Comparison of ENCODE assay signal across 19 mouse cellular contexts in genomic region chr17:86622862-86623261, GRCm38 (mm10).
DNase-seq lines count a peak whose midpoint lies in the region; ATAC-seq and TF ChIP-seq lines count a peak whose summit lies in the region.
"Had no signal": no experiment of that assay in that cellular context is flagged by ENCODE, and none has a peak within 500 bp of the region (broad histone marks: within the 10 kb centered on the region; RNA-seq: fewer than 3 reads in every experiment).

No protein-coding gene starts in this region.

- no peak overlapping the region for H3K4me2 ChIP-seq in midbrain, embryonic 15.5 days
- H3K4me2 ChIP-seq in midbrain, embryonic 14.5 days (ENCODE audit: low read length) = no peak overlapping the region
- no peak overlapping the region for H3K4me2 ChIP-seq in kidney, embryonic 15.5 days
- H3K4me2 ChIP-seq: heart, embryonic 12.5 days; hindbrain, embryonic 15.5 days had no signal

- H3K4me1 ChIP-seq in midbrain, embryonic 10.5 days = peaks cover 18% of the 10 kb centered on the region
- peaks cover 5% of the 10 kb centered on the region for H3K4me1 ChIP-seq in midbrain, embryonic 15.5 days
- H3K4me1 ChIP-seq in midbrain, embryonic 14.5 days (ENCODE audit: control insufficient read depth, insufficient read depth, low read length) = no peaks in the 10 kb centered on the region
- H3K4me1 ChIP-seq in kidney, embryonic 15.5 days = peaks cover 17% of the 10 kb centered on the region

- TF ChIP-seq POLR2A in brain, embryonic 14.5 days (IDR thresholded peaks at IDR 0.05; ENCODE audit: borderline replicate concordance, extremely low read depth, insufficient read depth, insufficient read length, poor library complexity, severe bottlenecking) = no peak

- WGBS in midbrain, embryonic 10.5 days = 60% methylated on average over 3 of the region's 3 CpGs
- 49% methylated on average over 3 of the region's 3 CpGs for WGBS in midbrain, embryonic 15.5 days
- 41% methylated on average over 3 of the region's 3 CpGs for WGBS in midbrain, embryonic 14.5 days
- WGBS in kidney, embryonic 15.5 days = 93% methylated on average over 3 of the region's 3 CpGs

- H3K4me3 ChIP-seq in midbrain, embryonic 10.5 days = no peak overlapping the region
- no peak overlapping the region for H3K4me3 ChIP-seq in midbrain, embryonic 15.5 days
- no peak overlapping the region for H3K4me3 ChIP-seq in midbrain, embryonic 14.5 days (replicated peaks; ENCODE audit: low read depth, low read length)
- H3K4me3 ChIP-seq in kidney, embryonic 15.5 days (replicated peaks) = no peak overlapping the region
- H3K4me3 ChIP-seq: heart, adult 2 months; heart, embryonic 12.5 days; hindbrain, embryonic 15.5 days had no signal

- no peaks in the 10 kb centered on the region for H3K36me3 ChIP-seq in midbrain, embryonic 10.5 days
- H3K36me3 ChIP-seq in midbrain, embryonic 15.5 days (replicated peaks) = no peaks in the 10 kb centered on the region
- H3K36me3 ChIP-seq in midbrain, embryonic 14.5 days (ENCODE audit: control insufficient read depth, insufficient read depth, low read length) = no peaks in the 10 kb centered on the region
- H3K36me3 ChIP-seq in kidney, embryonic 15.5 days = no peaks in the 10 kb centered on the region; the same call in 1 of the 2 replicates
- H3K36me3 ChIP-seq: hindbrain, embryonic 15.5 days had no signal

- no peak for ATAC-seq in midbrain, embryonic 15.5 days (replicated peaks)
- no peak; the same call in 1 of the 2 replicates for ATAC-seq in midbrain, embryonic 14.5 days (ENCODE audit: low FRiP score, low TSS enrichment)
- ATAC-seq in kidney, embryonic 15.5 days (replicated peaks; ENCODE audit: low FRiP score) = no peak
- ATAC-seq: forebrain, embryonic 16.5 days; inflammation-experienced regulatory T-cells, adult 6 months had no signal

- H3K9me3 ChIP-seq in midbrain, embryonic 10.5 days (replicated peaks) = no peaks in the 10 kb centered on the region
- no peaks in the 10 kb centered on the region for H3K9me3 ChIP-seq in midbrain, embryonic 15.5 days
- H3K9me3 ChIP-seq in midbrain, embryonic 14.5 days (ENCODE audit: control insufficient read depth, low read length) = no peaks in the 10 kb centered on the region
- no peaks in the 10 kb centered on the region for H3K9me3 ChIP-seq in kidney, embryonic 15.5 days (replicated peaks)
- H3K9me3 ChIP-seq: heart, embryonic 12.5 days; hindbrain, embryonic 15.5 days had no signal

- peak overlapping the region; percentile 24; the same call in 1 of the 2 replicates for H3K27ac ChIP-seq in midbrain, embryonic 10.5 days (replicated peaks)
- no peak overlapping the region for H3K27ac ChIP-seq in midbrain, embryonic 15.5 days
- no peak overlapping the region for H3K27ac ChIP-seq in midbrain, embryonic 14.5 days (replicated peaks; ENCODE audit: low read depth, low read length)
- no peak overlapping the region for H3K27ac ChIP-seq in kidney, embryonic 15.5 days
- H3K27ac ChIP-seq: heart, adult 2 months; hindbrain, embryonic 15.5 days had no signal

- no peak for TF ChIP-seq CTCF in brain, embryonic 14.5 days (IDR thresholded peaks at IDR 0.05; ENCODE audit: borderline replicate concordance, extremely low read depth, insufficient read depth, insufficient read length)

- DNase-seq in midbrain, embryonic 10.5 days (ENCODE audit: low spot score) = no peak
- peak; percentile 31 for DNase-seq in brain, embryonic 14.5 days (ENCODE audit: low read depth)
- DNase-seq in midbrain, embryonic 14.5 days = peak; percentile 46
- peak; percentile 59 for DNase-seq in retina, postnatal 7 days (ENCODE audit: low read depth, low spot score)
- no peak for DNase-seq in urinary bladder, postnatal 36 days (ENCODE audit: low spot score in 2 of 2)
- DNase-seq: adrenal gland, adult 8-10 months; adrenal gland, postnatal 36 days; cerebellum, adult 18-20 months; cerebellum, adult 9-11 months; cerebellum, postnatal 36 days; gastrocnemius, postnatal 14 days; heart, adult 2 months; heart, postnatal 36 days had no signal

- H3K27me3 ChIP-seq in midbrain, embryonic 10.5 days (ENCODE audit: low read depth, poor library complexity, severe bottlenecking) = no peaks in the 10 kb centered on the region
- H3K27me3 ChIP-seq in midbrain, embryonic 15.5 days (replicated peaks) = no peaks in the 10 kb centered on the region
- no peaks in the 10 kb centered on the region for H3K27me3 ChIP-seq in midbrain, embryonic 14.5 days (ENCODE audit: control insufficient read depth, insufficient read depth, low read length)
- H3K27me3 ChIP-seq in kidney, embryonic 15.5 days = no peaks in the 10 kb centered on the region
- H3K27me3 ChIP-seq: heart, embryonic 12.5 days; hindbrain, embryonic 15.5 days had no signal

- no peak overlapping the region for H3K9ac ChIP-seq in midbrain, embryonic 15.5 days
- no peak overlapping the region for H3K9ac ChIP-seq in midbrain, embryonic 14.5 days (replicated peaks; ENCODE audit: low read length)
- H3K9ac ChIP-seq in kidney, embryonic 15.5 days = no peak overlapping the region
- H3K9ac ChIP-seq: heart, embryonic 12.5 days; hindbrain, embryonic 15.5 days had no signal

Comparison
In these comparisons a context has a peak if more than half of its experiments do, and no peak if none do; other contexts are left out.
1. DNase-seq: peak in brain, embryonic 14.5 days (single experiment), midbrain, embryonic 14.5 days (single experiment) and retina, postnatal 7 days (single experiment); none in midbrain, embryonic 10.5 days (single experiment) and urinary bladder, postnatal 36 days (0 of 2).